Mouse (Mus musculus): ENCODE data around the gene Stambpl1.

DNA sequence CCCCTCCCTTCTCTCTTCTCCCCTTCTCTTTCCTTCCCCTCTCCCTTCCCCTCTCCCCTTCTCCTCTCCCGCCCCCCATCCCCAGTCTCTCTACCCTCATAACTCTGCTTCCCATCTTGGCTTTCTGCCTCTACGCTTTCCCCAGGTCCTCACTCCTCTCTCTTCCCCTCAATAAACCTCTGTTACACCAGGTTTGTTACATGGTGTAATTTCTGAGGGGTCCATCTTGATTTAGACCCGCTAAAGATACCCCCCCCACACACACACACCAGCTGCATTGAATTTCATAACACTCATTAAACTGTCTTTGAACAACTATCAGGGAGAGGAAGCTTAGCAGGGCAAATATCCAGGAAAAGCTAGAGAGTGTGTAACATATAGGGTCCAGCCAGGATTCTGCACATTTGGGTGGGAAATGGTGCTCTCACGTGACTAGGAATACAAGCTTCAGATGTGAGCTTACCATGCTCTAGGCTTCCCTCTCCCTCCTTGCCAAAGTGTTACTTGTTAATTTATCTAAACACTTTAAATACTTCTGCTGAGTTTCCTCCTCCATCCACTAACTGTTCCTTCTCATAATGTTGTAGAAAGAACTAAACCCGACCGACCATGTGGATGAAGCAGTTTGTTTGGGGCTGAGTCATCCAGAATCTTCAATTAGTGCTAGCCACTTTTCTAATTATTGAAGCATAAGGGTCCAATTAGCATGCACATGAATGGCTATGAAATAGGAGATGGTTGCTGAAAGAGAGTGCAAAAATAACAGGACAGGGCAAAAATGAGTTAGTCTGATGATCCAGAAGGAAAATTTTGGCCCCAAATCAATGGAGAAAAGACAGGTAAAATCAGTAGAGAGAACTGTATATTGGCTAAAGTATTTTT is 38.5 kb upstream of the Stambpl1 start:
- TF ChIP-seq EP300 (IDR thresholded peaks at IDR 0.05; ENCODE audit: low read depth in 1 of 2, low read length in 2 of 2) (no peak), CTCF (IDR thresholded peaks at IDR 0.05 in 2 of 3, conservative IDR thresholded peaks at IDR 0.05 in 1 of 3; ENCODE audit: control insufficient read depth in 1 of 3, insufficient read depth in 1 of 3, low read depth in 2 of 3, low read length in 3 of 3, poor library complexity in 1 of 3, severe bottlenecking in 1 of 3) (no peak), KAT2A (conservative IDR thresholded peaks at IDR 0.05; ENCODE audit: low read depth, low read length) (no peak), TCF12 (IDR thresholded peaks at IDR 0.05; ENCODE audit: low read depth, low read length) (no peak), BHLHE40 (IDR thresholded peaks at IDR 0.05; ENCODE audit: borderline replicate concordance, low read depth, low read length) (no peak), UBTF (IDR thresholded peaks at IDR 0.05; ENCODE audit: borderline replicate concordance, insufficient read depth, low read depth, low read length) (no peak), ZKSCAN1 (IDR thresholded peaks at IDR 0.05; ENCODE audit: low read depth, low read length) (no peak), POLR2A (IDR thresholded peaks at IDR 0.05; ENCODE audit: control insufficient read depth in 1 of 2, insufficient read depth in 1 of 2, low read depth in 1 of 2, low read length in 2 of 2, poor library complexity in 1 of 2) (no peak), E2F4 (IDR thresholded peaks at IDR 0.05; ENCODE audit: borderline replicate concordance, low read depth, low read length) (no peak), NRF1 (IDR thresholded peaks at IDR 0.05; ENCODE audit: insufficient read depth, low read depth, low read length, poor library complexity, severe bottlenecking) (no peak)
